Mouse (Mus musculus): ENCODE measurements around the gene Zbtb45.

DNA sequence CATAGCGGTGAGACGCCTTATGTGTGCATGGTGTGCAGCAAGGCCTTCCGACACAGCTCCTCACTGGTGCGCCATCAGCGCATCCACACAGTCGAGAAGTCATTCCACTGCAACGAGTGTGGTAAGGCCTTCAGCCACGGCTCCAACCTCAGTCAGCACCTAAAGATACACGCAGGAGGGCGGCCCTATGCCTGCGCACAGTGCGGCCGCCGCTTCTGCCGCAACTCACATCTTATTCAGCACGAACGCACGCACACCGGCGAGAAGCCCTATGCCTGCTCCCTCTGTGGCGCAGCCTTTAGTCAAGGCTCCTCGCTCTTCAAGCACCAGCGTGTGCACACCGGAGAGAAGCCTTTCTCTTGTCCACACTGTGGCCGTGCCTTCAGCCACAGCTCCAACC, 38.9 kb downstream of the Zbtb45 start:
- no peak for TF ChIP-seq MAX (IDR thresholded peaks at IDR 0.05; ENCODE audit: low read length)
- no peak for TF ChIP-seq MXI1 (IDR thresholded peaks at IDR 0.05; ENCODE audit: low read depth, low read length)
- no peak for TF ChIP-seq RCOR1 (IDR thresholded peaks at IDR 0.05; ENCODE audit: low read depth, low read length)
- no peak for TF ChIP-seq USF1 (IDR thresholded peaks at IDR 0.05; ENCODE audit: low read depth, low read length)
- TF ChIP-seq POLR2A (IDR thresholded peaks at IDR 0.05; ENCODE audit: control insufficient read depth in 1 of 2, insufficient read depth in 1 of 2, low read depth in 1 of 2, low read length in 2 of 2, poor library complexity in 1 of 2) = no peak
- no peak for TF ChIP-seq NRF1 (IDR thresholded peaks at IDR 0.05; ENCODE audit: insufficient read depth, low read depth, low read length, poor library complexity, severe bottlenecking)
- TF ChIP-seq GABPA (IDR thresholded peaks at IDR 0.05; ENCODE audit: low read depth, low read length) = no peak
- TF ChIP-seq UBTF (IDR thresholded peaks at IDR 0.05; ENCODE audit: borderline replicate concordance, insufficient read depth, low read depth, low read length) = no peak
- no peak for TF ChIP-seq CTCF (IDR thresholded peaks at IDR 0.05 in 2 of 3, conservative IDR thresholded peaks at IDR 0.05 in 1 of 3; ENCODE audit: control insufficient read depth in 1 of 3, insufficient read depth in 1 of 3, low read depth in 2 of 3, low read length in 3 of 3, poor library complexity in 1 of 3, severe bottlenecking in 1 of 3)
- TF ChIP-seq HCFC1 (IDR thresholded peaks at IDR 0.05; ENCODE audit: low read depth, low read length) = no peak
- no peak for TF ChIP-seq ETS1 (IDR thresholded peaks at IDR 0.05; ENCODE audit: low read depth, low read length)
- no peak for TF ChIP-seq CHD2 (IDR thresholded peaks at IDR 0.05; ENCODE audit: low read length)
